Mouse (Mus musculus) 416B (cell line): ENCODE measurements at regions not wholly inside any gene's neighbourhood (a gene's known extent, or its start where the extent isn't known, plus 50 kb on each side); places are given as distances from the start of the nearest gene placed in this dataset.
A peak's percentile ranks its signal among the peaks of the same experiment; 100 is the strongest.

Experiments used
- DNase-seq: peaks from one replicate; pipeline ENCODE4 v3.0.0; 2011; ENCODE audit warnings: low read depth

DNA sequence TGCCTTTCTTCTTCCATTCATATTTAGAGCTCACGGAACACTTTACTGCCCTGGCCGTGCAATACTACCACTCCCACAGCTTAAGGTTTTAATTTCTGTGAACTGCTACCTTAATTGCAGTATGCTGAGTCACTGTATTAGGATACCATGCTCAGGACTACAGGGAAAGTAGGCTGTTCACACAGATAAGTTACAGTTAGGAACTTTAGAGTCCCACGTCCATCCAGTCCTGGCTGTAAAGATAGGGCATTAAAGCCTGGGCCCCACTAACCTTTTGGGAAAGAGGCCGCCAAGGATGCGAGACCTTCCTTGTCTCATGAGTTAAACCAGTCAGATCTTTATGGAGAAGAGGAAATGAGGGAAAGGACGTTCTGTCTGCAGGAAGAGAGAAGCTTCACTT lies 574.6 kb downstream of the Stpg2 start:
- no peak for DNase-seq

- DNase-seq: no peak
These were observed 577.9 kb downstream of the Stpg2 start for GRCm38 (mm10) chr3:139783406-139783805.

DNA sequence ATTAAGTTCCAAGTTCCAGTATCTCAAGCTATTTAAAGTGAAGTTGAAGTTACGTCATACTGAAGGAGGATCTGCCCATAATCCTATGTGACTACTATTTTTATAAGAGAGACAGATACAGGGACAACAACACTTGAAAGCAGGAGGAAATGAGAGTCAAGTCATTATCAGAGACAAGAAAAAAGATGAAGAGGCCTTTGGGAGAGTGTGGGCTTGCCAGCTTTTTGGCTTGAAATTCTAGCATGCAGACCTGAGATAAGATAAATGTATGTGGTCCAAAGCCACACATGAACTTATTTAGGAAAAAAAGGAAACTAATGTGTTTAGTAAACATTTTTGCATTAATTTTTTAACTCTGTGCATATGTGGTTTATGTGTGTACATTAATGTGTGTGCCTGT lies 581.0 kb downstream of the Stpg2 start:
- DNase-seq: no peak

GRCm38 (mm10) chr3:139788854-139789253 lies 583.4 kb downstream of the Stpg2 start:
- DNase-seq: no peak

- DNase-seq: no peak
These were observed 591.2 kb downstream of the Stpg2 start for GRCm38 (mm10) chr3:139796685-139797084.

GRCm38 (mm10) chr3:139799059-139799458 lies 593.6 kb downstream of the Stpg2 start:
- no peak for DNase-seq

DNA sequence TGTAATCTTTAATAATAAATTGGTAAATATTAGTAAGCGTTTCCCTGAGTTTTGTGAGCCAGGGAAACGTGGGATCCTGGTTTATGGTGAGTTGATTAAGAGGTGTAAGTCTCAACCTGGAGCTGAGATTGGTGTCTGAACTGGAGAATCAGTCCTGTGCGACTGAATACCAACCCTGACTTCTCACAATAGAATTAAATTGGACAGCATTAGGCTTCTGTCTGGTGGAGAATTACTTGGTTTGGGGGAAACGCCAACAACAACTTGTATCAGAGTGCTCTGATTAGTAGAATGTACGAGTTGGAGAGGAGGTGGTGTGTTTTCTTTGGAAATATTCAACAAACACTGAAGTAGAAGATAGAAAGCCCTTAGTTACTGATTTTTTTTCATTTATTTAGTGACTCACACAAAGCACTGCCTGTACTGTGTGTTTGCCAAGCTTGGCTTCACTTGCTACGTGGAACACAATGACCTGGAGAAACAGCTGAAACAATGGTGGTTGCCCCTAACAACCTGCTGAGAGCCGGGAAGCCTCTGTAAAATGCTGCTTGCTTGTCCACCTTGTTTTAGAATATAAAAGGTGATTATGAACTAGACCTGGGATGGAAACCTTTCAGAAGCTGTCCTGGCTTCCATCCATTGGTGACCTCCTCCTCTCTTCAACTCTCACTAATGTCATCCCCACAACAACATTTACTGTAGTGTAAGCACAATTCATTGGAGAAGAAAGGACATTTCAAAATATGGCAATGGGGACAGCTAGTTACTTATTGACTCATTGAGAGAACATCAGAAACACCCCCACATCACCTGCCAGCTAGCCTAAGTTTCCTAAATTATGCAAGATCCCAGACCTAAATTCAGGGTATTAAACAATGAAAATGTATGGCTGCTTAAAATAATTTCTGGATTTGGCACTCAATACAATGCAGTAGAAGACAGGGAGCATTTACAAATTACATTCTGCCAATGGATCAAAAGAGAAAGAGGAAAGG lies 597.5 kb downstream of the Stpg2 start:
- DNase-seq: no peak

GRCm38 (mm10) chr3:139828014-139828413 lies 622.5 kb downstream of the Stpg2 start:
- DNase-seq: no peak

GRCm38 (mm10) chr3:139828581-139828980 lies 623.1 kb downstream of the Stpg2 start:
- DNase-seq: no peak

GRCm38 (mm10) chr3:139832599-139832998 lies 627.1 kb downstream of the Stpg2 start:
- DNase-seq: no peak

- no peak for DNase-seq
These were observed 636.5 kb downstream of the Stpg2 start for GRCm38 (mm10) chr3:139842015-139842414.

- no peak for DNase-seq
These were observed 637.6 kb downstream of the Stpg2 start for GRCm38 (mm10) chr3:139842988-139843605.

GRCm38 (mm10) chr3:139844443-139844842 lies 638.9 kb downstream of the Stpg2 start:
- DNase-seq: no peak

GRCm38 (mm10) chr3:139847826-139848225 lies 642.3 kb downstream of the Stpg2 start:
- DNase-seq: no peak

DNA sequence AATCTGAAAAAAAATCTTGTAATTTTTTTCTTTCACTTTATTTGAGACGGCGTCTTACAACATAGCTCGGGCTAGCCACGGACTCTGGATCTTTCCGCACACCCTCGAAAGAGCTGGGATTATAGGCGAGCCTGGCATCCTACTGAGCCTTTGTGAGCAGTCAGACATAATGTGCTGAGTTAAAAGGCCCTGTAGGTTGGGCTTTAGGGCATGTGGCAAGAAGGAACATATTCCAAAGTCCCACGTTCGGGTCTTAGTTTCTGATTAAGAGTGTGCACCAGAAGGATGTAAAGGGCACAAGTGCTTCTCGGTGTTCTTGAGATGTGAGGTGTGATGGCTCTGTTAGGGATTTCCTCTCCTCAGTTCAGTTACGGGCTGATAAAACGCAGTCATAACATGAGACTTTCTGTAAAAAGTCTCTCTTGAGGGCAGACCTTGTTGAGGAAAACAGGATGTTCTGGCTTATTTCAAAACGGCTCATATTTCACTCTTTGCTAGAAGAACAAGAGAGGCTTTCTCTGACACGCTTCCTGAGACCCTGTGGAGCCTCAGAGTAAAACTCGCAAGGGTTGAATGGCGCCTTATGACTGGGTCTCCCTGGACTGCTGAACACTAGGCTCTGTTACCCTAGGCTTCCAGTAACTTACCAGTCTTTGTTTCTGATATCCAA lies 654.6 kb downstream of the Stpg2 start:
- DNase-seq: no peak

- no peak for DNase-seq
These were observed 655.4 kb downstream of the Stpg2 start for GRCm38 (mm10) chr3:139860831-139861371.

DNA sequence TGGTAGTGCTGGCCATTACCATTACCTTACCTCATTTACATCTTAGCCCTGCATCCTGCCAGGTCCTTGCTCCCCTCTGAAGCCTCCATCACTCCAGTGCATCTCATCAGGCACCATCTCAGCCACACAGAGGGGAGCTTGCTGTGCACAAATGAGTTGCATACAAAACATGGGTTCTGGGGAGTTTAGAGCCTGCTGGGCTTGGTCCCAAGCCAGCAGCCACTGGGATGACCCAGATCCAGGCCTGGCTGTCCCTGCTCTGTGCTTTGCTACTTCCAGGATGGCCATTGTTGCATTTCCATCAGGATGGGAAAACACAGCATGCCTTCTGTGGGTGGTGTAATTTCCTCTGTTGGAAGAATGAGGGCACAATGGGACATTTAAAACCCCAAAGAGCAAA lies 660.8 kb downstream of the Stpg2 start:
- no peak for DNase-seq

DNA sequence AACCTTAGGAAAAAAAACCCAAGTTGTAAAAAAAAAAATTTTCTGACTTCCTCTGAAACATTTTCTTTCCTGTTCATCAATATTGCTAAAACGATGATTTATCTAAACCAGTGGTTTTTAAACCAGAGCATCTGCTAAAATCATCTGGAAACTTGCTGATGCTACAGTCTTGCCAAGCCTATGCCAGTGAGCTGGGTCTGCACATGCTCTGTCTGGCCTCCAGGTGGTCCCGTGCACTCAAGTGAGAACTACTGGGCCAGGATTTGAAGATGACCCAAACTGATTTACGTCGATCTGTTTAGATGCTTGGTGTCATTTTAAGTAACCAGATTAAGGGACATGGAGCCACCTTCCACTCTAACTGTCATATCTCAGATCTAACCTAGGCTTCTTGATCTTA lies 661.5 kb downstream of the Stpg2 start:
- no peak for DNase-seq

GRCm38 (mm10) chr3:139867499-139867898 lies 662.0 kb downstream of the Stpg2 start:
- DNase-seq: no peak

DNA sequence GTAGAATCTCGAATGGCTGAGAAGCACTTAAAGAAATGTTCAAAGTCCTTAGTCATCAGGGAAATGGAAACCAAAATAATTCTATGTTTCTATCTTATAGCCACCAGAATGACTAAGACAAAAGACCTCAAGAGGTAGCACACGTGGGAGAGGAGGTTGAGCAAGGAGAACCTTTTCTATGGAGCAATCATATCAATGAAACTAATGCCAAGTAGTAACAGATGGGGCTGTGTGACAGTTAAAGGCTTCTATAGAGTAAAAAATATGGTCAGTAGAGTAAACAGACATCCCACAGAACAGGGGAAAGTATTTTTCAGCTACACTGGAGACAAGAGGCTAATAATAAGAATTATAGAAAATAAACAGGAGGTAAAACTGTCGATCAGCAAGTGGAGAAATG lies 664.3 kb downstream of the Stpg2 start:
- DNase-seq: no peak

DNA sequence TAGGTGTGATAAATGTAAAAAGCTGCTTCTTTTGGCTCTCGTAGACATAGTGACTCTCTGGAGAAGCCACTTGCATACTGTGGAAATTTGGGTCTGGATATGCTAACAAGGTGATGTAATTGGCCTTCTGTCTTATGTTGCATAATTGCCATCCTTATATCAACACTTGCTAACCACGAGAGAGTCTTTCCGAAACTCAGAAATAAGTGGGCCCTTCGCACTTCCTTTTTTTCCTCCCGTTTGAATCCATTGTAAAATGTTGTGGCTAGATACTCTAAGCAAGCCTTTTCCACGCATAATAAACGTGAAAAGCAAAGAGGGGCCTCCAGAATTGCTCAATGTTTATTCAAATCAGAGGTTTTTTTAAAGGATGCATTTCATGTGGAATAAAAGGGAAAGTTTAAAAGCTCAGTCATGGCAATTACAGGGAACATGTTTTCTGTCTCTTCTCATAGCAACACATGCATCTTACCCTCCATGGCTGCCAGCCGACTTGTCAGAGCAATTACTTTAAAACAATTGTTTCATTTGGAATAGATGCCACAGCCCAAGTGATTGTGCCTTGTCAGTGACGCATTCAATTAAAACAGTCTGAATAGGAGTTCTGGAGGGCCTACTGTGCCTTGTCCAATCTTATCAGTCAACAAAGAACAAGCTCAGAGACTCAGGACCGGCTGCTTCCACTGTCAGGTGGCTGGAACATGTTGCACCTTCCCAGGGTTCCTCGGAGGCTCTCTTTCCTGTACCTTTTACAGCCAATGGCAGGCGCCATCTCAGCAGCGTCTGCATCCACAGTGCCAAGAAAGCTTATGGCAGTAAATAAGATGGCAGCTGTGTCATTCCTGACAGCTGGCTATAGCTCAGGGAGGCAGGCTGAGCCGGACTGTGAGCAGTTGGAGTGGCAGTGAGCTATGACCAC lies 680.7 kb downstream of the Stpg2 start:
- peak; percentile 3 for DNase-seq
